Mouse (Mus musculus) urinary bladder, postnatal 36 days (tissue): ENCODE results near the gene Hist1h4d.
A peak's percentile ranks its signal among the peaks of the same experiment; 100 is the strongest.

Experiments used
- DNase-seq, 2 experiments: peaks; one replicate each; pipeline ENCODE4 v3.0.0; 2022; ENCODE audit warnings: low spot score in 2 of 2, mixed read lengths in 1 of 2

Gene Hist1h4d

DNA sequence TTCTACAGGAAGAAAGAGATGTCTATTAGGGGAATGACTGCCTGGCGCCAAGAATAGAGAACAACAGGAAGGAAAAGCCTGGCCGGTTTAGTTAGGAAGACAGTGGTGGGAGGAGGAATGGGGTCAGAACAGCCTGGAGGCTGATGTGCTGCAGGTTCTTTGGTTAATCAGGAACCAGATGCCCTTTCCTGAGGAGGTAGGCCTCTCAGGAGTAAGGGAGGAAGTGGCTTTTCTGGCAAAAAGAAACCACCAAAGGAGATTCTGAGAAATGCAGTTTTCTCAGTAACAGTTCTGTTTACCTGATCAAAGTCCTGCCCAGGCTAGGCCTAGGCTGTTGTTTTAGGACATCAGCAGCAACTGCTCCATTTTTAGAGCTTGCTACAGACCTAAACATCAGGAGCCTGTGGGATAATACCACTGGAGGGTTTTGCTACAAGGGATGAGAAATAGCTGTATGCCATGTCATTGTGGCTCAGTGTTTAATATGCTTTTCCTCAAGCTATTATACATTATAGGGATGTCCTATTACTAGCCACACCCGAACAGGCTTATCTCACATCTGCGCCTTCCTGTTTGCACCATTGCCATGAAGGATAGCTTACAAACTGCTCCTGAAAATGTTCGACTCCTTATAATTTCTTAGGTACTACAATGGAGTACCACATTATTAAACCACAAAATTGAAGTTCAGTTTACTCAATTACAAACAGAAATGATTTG, 11.8 kb downstream of the Hist1h4d start:
- DNase-seq, result no peak

DNA sequence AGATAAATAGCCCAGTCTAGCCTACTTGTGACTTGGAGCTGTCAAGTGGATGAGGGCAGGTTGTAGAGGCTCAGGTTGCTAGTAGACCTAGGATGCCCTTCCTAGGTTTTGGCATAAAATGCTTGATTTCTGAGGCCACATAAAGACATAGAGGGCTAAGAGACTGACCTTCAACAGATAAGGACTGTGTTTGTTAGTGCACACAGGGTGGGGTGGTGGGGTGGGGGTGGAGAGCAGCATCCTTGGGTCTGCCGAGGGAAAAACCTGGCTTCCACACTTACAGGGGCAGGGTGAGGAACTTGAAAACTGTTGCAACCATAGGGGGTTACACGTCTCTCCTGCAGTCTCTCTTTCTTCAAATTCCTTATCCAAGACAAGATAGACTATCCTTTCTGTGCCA, 13.8 kb downstream of the Hist1h4d start:
- no peak for DNase-seq

DNA sequence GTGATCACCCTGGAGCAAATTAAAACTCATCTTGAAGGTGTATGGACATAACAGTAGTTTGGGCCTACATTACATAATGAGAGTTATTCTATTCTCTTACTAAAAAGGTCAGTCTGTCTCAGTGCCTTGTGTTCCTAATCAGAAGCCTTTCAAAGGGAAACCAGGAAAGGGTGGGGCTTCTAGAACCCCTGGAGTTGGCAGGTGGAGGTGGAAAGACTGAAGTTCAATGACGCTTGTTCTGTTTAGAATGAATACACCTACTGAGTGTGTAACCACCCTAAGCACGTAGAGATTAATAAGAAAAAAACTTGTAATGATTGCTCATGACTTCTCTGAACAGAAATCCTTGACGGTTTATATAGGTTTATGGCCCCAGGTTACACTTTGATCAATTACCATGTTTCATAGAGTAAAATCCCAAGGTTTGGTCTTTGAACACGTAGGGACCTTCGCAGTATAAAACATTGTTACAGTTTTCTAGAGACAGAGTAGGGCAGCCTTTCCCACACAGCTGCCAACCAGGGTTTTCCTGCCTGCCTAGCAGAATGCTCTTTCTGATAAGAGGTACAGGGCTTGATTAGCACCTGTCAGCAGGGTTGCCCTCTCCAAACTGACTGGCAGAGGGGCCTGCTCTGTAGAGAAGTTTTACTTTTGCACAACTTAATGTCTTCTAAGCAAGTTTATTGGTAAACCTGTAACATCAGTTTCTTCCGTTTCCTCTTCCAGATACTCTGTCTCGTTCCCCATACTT, 14.4 kb downstream of the Hist1h4d start:
- no peak for DNase-seq

DNA sequence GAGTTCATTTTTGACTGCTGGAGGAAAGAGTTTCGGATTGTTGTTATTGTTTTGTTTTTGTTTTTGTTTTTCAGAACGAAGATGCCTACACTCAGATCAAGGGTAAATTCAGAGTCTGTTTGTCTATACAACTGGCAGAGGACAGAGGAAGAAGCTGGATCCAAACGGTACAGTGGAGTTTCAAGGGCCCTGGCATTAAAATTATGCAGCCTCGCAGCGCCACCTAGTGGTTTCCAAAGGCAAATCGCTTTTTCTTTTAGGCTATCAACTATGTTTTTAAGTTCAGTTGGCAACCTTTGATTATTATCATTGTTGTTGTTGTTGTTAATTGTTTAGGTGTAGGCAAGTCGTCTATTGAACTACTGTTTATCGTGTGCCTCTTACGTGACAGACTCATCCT, 16.6 kb downstream of the Hist1h4d start:
- peak; percentile 64 to 77 for DNase-seq

DNA sequence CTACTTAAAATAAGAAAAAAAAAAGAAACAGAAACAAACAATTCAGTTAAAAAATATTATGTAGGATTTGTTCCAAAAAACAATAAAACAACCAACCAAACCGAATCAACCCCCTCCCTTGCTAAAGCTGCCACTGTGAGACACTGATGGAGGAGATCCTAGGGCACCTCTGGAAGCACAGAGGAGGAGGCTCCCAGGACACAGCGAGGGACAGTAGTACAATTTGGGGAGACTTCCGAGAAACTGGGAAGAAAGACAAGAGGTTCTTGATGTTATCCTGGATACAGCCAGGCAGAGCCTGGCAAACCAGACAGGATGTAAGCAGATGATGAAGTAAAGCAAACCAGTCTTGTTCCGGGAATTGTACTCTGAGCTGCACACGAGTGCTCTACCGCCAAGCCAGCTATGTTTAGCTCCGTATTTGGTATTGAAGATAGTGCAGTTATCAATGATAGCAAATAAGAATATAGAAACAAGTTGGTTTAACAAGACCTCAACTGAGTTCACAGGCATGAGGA, 21.8 kb downstream of the Hist1h4d start:
- DNase-seq, result no peak

DNA sequence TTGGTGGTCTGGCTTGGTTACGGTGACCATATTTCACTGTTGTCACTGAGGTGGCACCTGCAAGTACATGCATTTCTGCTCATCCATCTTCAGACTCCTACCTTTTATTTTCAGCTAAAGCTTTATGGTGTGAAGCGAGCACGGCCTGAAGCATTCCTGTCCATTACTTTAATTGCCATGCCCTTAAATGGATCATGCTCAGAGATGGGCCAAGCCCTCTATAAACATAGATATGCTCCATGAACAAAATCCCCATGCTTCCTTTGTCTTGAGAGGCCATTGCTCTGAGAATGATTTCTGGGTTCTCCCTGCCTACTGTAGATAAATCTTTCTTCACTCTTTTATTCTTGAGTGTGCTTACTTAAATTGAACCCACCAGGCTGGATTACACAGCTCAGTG, 23.1 kb downstream of the Hist1h4d start:
- DNase-seq, result no peak

DNA sequence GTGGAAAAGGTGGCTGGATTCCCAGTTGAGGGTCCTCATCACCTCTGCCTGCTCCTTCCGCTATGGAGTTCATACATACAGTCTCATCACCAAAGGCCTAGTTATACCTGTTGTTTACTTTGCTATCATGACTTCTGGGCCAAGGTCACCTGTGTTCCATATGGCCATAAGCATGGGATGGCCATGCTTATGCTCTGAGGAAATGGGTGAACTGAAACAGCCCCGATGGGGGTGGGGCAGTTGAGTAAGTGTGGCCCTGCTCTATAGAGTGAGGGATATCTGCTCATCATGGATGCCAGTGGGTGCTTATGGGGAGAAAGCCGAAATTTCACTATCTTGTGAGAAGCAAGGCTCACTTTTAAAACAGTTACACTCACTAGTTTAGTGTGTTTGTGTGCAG, 23.7 kb downstream of the Hist1h4d start:
- DNase-seq, result no peak

DNA sequence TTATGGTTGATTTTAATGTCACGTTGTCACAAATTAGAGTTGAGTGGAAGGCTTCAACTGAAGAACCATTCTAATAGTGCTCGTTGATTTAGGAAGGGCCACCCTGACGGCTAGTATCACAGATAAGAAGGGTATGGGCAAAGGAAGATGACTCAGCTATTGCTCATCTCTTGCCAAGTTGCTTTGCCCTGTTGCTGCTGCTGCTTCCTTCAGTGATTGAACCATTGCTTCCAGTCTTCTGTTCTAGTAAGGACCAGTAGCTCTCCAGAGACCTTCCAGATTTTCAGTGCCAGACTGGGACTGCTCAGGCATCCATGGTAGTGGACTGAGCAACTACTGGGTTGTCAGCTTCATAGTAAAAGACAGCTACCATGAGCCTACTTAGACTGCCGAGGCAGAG, 27.8 kb downstream of the Hist1h4d start:
- DNase-seq, result no peak

DNA sequence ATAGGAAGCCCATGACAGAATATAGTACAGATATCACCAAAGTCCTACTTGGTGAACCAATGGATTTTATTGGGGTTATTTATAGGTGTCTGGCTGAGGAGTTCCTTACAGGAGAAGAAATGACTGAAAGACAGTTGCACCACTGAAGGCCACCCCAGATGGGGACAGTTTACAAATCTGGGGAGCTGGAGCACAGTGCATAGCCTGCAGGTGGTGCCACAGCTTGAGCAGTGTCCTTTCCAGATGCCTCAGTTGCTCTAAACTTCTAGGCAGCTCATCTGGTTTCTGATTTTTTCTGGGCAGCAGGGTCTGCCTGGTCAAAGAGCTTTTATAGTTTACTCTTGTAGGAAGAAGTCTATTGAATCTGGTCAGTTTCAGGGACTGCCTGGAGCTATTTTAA, 28.4 kb downstream of the Hist1h4d start:
- no peak for DNase-seq

DNA sequence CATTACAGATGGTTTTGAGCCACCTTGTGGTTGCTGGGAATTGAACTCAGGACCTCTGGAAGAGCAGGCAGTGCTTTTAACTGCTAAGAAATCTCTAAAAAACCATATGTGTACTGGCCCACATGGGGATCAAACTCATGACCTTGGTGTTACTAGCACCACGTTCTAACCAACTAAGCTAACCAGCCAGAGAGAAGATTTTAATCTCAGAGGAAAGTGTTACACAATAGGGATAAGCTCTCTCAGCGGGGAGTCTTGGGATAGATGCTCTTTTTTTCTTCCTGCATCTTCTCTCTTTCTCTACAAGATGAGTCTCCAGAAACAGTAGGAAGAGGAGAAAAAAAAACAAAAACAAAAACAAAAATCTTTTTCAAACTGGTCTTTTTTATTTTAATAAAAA, 29.0 kb downstream of the Hist1h4d start:
- DNase-seq, result no peak

DNA sequence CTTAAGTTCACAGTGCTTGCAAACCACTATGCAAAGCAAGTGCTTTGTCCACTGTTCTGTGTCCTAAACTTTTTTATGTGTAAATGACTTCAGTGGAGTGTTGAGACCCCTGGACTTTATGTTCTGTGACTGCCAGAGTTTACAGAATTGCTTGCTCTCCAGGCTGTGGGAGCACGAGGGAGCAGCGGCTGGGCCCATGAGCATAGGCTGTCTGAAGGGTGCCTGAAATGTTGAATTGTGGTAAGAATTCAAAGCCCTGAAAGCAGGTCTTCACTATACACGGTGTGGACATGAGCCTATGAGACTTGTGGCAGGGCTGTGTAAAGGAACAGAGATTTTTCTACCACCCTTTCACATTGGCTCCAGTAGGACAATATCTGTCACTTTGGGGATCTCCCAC, 30.2 kb downstream of the Hist1h4d start:
- no peak for DNase-seq

DNA sequence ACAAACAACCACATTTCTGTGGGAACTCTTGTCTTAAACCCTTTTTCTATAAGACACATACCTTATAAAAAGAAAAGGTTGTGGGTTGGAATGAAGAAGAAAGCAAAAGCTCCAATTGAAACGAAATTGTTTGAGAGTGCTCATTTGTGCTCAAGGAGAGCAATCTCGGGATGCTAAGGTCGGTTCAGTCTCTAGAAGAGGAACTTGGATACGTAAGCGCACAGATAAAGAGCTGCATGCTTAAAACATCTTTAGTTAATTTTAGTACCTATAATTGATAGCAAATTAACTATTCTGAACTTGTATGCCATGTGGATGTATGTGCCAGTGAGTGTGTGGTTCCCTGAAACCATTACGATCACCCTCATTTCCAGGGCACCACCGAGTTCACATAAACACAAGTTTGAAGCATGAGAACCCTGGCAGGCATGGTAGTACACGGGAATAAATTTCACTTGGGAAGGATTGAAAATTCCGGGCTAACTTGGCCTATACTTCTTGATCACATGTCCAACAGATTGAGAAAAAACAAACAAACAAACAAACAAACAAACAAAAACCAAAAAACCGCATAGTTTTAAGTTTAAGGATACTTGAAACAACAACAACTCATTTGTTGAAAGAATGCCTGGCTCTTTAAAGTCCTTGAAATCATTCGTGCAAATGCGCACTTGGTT, 38.8 kb downstream of the Hist1h4d start:
- no peak for DNase-seq

DNA sequence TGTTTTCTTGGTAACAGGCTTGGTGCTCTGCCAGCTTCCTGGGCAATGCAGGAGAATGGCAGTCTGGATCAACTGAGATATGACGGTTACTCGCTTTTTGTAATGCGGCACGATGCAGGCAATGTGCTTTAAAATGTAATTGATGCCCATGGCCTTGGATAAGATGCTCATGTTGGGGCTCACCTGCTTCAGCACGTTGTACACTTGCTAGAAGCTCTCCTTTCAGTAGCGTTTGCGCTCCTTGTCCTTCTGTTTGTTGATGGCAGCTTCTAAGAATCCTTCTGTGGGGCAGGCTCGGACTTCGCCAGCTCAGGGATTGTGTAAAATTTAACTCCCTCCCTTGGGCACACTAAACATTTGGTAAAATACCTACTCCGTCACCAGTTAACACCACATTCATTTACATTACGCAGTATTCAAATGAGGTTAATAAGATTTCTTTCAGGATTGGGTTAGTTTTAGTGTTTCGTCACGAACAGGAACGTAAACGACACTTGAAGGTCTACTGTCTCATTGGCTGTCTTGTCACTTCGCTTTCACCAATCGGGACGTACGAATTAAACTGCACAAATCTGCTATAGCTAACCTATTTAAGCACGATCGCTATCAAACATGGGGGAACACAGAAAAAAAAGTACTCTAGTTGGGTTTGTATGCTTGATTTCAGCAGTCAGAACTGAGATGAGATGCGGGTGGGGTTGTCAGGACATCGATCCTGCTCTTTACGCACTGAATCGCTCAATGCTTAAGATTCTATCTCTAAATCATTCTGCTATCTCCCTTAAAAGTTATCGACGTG, 39.5 kb downstream of the Hist1h4d start, which contains the start of gene Hist1h2be:
Gene Hist1h2be, minus strand, starts transcription at position 392 of the 799 bp plus-strand sequence.
- DNase-seq, result peak; percentile 54 to 58

DNA sequence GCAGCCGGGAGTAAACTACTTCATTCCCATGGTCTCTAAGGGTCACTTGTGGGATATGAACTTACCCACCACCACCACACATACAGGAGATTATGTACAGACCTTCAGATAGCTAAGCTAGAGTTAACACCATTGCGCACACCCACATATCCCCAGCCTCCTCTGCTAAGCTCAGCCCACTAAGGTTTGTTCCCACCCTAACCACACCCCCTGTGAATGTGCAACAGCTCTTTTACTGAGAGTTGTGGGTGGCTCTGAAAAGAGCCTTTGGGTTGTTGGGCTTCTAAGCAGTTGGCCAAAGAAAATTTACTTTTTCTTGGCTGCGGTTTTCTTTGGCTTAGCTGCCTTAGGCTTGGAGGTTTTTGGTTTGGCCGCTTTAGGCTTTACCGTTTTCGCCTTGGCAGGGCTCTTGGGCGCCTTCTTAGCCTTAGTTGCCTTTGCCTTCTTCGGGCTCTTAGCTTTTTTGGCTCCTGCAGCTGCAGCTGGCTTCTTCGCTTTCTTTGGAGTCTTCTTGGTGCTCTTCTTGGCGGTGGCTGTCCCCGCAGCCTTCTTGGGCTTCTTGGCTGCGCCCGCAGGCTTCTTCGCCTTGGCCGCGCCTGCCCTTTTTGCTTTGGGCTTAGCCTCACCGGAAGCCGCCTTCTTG, 40.3 kb downstream of the Hist1h4d start:
- peak; percentile 68 to 75 for DNase-seq

DNA sequence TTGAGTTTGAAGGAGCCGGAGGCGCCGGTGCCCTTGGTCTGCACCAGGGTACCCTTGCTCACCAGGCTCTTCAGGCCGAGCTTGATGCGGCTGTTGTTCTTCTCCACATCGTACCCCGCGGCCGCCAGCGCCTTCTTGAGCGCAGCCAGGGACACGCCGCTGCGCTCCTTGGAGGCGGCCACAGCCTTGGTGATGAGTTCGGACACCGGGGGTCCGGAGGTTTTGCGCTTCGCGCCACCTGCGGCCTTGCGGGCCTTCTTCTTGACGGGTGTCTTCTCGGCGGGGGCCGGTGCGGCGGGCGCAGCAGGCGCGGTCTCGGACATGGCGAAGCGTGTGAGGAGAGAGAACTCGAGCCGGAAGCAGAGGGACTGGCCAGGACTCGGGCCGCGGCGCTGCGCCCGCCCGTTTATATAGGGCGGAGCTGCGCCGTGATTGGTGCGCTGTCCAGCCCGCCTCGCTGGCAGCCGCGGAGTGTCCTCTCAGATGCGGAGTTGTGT, 40.8 kb downstream of the Hist1h4d start, which contains the start of gene Hist1h1e:
Gene Hist1h1e, minus strand, starts transcription at position 384 of the 497 bp plus-strand sequence.
- peak; percentile 84 to 90 for DNase-seq

DNA sequence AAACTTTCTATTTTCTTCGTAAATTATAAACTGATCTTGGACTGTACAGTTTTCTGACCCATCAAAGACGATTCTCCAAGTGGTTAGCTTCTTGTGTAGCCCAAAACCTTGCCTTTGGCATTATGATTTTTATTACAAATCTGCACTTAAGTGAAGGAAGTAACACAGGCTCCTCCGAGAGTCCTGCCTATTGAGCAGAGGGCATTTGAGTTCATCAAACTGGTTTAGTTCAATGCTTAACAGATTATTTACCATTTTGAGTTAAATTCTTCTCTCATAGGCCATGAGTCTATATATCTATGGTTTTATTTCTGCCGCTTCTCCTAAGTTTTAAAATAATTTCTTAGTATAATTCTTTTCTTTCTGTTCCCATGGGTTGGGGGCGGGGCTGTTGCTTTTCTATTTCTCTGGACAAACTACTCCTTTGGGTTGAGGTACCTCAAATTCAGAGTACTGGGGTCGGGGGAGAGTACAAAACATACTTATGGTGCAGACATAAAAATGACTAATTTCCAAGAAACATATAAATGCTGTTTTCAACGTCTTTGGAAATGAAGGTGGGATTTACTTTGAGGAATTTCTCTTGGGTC, 41.6 kb downstream of the Hist1h4d start:
- DNase-seq, result no peak

DNA sequence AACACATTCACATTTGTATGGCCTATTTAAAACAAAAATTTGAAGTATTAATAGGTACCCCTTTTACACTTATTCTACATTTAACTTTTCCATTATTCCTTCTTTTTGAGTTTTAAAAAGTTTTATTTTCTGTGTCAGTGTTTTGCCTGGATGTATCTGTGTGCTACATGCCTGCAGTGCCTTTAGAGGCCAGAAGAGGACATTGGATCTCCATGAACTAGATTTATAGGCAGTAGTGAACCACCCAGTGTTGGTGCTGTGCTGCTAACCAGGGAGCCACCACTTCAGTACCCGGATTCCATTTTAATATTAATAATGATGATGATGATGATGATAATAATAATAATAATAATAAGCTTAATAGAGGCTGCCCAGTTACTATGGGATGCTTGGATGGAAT, 49.3 kb downstream of the Hist1h4d start:
- DNase-seq, result no peak
